Mouse (Mus musculus): ENCODE measurements around the gene Mtx1.
A peak's percentile ranks its signal among the peaks of the same experiment; 100 is the strongest.

Gene Mtx1

DNA sequence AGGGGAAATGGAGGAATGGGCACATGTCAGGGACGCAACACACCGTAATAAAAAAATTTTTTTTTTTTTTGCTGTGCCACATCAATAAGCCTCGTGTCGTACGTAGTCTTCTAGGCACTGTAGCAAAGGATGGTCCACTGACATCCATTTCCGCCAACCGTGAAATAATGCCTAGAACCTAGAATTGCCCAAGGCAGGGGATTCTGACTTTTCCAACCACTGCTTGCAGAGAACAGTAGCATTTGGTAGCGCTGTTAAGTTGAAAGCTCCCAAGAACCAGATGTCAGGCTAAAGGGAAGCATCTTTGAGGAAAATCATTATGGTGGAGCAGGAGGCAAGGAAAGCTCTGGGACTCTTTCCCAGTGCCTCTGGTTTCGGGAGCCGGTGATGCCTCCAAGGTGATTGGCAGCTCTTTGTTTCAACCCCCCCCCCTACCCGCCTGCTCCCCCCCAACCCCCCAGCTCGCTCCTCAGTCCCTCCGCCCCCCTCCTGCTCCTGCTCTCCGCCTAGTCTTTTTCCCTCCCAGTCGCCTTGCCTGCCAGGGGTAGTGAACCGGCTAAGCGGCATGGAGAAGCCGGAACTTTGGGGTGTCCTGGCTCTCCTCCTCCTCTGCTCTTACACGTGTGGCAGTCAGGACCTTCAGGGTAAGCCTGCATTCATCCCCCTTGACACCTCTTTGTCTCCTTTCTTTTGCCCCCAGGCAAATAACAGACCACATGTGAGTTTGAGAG is 12.0 kb downstream of the Mtx1 start, which contains the start of gene Thbs3:
Thbs3 (plus strand) TSS at position 500 of the 731 bp plus-strand sequence.
- no peak for DNase-seq (ENCODE audit: low spot score in 2 of 2)

DNA sequence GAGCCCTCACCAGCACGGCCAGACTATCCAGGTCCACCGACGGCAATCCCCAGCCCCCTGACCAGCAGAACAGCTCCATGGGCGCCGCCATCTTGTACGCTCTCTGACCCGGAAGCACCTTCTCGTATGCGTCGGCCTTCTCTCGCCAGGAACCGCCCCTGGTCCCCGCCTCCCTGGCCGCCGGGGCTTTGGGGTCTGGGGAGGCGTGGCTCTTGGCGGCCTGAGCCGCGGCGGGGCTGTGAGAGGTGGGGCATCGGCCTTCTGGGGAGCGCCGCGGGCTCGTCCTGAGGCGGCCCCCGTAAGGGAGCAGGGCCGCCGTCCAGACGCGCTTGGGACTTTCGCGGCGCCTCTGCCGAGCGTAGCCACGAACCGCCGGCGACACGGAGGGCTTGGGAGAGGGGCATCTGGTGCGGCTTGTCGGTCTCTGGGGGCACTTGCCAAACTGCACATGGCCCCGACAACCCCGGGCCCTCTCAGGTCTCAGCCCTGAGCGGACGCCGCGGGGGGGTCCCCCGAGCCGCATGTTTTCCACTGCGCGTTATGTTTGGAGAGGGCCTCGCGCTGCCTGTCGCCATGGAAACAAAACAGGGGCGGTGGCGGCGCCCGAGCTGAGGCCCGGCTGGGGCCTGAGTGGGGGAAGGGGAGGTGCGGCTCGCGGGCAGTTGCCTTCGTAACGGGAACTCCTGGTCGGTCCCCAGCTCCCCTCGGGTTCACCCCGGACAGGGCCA is 12.9 kb downstream of the Mtx1 start:
- peak; percentile 86 to 93 for DNase-seq (ENCODE audit: low spot score in 2 of 2)

DNA sequence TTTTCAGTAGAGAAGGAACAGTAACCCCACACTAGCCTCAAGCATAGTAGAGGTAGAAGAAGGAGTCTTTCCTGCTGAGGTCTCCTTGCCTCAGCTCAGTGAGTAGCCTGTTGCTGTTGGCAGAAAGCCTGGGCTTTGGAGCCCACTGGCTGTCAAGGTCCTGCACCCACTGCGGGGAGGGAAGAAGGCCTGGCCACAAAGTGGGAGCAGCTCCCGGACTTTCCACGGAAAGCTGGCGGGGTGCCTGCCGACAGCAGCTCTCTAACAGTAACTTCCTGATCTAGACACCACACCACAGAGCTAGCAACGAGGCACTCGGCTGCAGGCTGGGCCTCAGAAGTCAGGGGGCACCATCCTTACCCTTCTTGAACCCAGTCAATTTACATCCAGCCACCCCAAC is 16.2 kb downstream of the Mtx1 start:
- no peak for DNase-seq (ENCODE audit: low spot score in 2 of 2)

DNA sequence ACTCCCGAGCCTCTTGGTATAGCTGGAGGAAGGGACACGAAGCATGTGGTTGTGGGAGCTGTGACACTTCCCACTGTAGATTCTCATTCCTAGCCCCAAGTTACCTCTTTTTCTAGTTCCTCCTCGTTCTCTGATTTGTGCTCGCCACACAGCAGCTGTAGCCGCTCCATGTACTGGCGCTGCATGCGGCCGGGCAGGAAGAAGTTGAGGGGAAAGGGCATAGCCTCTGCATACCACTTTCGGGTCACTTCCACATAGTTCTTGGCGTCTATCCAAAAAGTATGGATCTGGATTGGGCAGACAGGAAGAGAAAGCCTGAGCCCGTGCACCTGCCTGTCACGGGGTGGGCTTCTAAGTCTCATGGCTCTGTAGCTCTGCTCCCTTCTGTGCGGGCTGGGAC is 16.7 kb downstream of the Mtx1 start:
- no peak for DNase-seq (ENCODE audit: low spot score in 2 of 2)

DNA sequence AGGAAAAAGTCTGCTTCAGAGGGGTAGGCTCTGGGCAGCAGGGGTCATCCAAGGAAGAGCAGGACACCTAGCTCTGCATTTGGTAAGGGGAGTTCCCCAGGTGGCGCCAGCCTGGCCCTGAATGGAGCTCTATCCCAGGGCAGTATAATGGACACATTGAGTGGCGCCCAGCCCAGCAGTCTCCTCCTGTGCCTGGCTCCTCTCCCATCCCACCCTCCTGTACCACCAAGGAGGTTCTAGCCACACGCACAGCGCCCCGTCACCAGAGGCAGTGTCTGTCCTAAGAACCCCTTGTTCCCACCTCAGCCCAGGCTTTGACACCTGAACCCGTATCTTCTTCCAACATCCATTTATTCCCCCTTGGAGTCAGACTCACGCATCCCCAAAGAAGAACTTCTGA is 17.2 kb downstream of the Mtx1 start:
- DNase-seq (ENCODE audit: low spot score in 2 of 2) = no peak

DNA sequence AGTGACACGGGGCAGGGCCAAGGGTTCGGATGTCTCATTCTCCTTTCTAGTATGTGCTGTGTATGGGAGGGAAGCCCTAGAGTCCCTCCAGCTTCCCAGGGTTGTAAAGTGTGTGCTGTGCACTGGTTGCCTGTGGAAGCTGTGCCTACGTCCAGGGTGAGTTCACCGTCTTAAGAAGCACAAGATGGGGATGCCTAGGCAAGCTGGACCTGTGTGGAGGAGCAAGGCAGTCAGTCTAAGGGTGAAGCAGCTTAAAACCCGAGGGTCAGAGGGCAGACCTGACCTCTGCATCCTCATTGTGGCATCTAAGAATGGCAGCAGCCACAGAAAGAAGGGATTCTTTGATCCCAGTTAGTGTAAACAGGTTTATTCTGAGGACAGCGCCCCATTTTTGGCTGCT is 18.2 kb downstream of the Mtx1 start:
- DNase-seq (ENCODE audit: low spot score in 2 of 2) = no peak

DNA sequence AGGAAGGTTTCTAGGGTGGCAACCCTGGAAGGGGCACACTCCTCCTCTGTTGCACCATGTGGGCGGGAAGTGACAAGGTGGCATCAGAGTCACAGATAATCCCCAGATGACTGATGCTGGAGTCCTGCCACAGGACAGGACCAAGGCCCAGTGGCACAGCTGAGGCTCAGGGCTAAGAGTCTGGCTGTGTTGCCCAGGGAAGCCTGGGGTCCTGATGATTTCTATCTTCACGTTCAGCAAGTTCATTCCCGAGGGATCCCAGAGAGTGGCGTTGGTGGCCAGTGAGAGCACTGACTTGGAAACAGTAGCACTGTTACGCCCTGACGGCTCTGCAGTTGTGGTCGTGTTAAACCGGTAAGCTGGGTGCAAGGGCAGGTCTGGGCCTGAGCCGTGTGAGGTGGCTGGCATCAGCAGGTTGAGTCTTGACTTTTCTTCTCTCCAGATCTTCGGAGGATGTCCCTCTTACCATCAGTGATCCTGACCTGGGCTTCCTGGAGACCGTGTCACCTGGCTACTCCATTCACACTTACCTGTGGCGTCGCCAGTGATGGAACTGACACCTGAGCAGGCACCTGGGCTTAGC is 18.7 kb downstream of the Mtx1 start:
- DNase-seq (ENCODE audit: low spot score in 2 of 2) = peak; percentile 56 to 73

DNA sequence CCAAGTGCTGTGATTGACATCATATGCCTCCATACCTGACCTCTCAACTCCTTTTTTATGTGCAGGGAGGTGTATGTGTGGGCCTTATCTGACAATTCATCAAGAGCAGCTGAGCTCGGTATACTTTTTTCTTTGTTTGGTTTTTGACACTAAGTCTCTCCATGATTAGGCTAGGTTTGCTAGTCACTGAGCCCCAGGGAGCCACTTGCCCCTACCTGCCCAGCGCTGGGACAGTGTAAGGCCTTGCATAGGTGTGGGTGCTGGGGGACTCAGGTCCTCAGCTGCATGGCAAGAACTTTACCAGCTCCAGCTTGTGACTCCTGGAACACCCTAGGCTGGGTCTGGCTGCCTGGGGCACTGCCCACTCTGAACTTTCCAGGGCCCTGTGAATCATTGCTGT is 20.2 kb downstream of the Mtx1 start:
- peak in 1 of 2 experiments; percentile 42 for DNase-seq (ENCODE audit: low spot score in 2 of 2)

DNA sequence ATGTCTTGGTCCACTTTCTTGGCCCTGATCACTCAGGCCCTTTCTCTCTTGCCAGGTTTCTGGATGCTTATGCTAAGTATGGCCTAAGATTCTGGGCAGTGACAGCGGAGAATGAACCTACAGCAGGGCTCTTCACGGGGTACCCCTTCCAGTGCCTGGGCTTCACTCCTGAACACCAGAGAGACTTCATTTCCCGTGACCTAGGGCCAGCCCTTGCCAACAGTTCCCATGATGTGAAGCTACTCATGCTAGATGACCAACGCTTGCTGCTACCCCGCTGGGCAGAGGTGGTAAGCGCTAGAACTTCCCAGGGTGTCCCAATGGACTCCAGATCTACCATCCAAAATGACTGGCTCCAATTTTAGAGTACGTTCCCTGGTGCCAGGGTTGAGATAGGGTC is 20.8 kb downstream of the Mtx1 start:
- DNase-seq (ENCODE audit: low spot score in 2 of 2) = no peak

DNA sequence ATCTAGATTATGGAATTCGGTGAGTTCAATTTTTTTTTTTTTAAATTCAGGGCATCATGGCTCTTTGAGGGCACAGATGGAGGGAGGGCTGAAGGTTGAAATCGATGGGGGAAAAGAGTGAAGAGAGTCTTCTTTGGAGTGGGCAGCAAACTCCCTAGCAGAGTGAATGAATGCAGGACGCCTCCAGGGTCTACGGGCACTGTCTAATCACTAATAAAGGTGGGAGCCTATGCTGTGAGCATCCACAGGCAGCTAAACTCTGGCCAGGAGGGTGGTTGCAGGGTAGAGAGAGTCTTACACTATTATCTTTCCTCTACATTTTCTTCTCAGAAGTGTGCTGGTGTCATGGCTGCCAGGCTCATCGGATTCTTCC is 23.8 kb downstream of the Mtx1 start:
- no peak for DNase-seq (ENCODE audit: low spot score in 2 of 2)

DNA sequence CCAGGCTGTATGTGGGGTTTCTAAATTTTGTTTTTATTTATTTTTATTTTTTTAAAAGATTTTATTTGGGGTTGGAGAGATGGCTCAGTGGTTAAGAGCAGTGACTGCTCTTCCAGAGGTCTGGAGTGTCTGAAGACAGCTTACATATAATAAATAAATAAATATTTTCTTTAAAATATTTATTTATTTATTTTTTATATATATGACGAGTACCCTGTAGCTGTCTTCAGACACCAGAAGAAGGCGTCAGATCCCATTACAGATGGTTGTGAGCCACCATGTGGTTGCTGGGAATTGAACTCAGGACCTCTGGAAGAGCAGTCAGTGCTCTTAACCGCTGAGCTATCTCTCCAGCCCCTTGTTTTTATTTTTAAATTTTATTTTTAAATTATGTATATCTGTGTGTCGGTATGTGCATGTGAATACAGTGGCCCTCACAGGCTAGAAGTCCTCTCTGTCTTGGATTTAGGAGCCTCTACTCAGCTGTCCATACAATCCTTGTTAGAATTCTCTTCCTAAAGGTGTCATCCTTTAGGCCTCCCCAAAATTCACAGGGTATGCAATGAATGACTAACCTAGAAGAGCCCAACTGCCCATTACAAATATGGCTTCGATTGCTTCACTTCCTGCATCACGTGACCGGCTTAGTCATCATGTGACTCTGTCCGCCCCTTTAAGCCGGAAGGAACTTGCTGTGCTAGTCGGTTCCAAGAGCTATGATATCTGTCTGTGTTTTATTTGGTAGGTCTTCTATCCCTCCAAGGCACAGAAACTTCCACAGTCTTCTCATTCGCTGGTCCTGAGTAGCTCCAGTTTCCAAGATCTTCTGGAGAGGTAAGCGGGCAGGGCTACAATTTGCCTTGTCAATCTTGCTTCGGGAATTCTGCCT is 24.4 kb downstream of the Mtx1 start, which contains the start of gene Gba:
Gba (plus strand) TSS at position 676 of the 889 bp plus-strand sequence.
- peak; percentile 80 to 83 for DNase-seq (ENCODE audit: low spot score in 2 of 2)

DNA sequence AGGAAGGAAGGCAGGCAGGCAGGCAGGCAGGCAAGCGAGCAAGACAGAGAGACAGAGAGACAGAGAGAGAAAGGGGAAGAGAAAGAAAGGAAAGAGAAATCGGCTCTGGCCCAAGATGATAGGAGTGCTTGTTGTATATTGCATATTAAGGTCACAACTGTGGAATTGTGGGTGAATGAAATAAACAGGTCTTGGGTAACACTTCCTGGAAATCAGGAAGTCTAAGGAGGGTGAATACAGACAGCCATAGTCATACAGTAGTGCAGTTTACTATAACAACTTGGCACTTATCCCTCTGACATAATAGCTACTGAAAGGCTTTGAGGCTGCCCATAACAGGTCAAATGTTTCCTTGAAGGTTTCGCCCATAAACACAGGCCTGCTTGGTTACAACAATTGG is 27.0 kb downstream of the Mtx1 start:
- DNase-seq (ENCODE audit: low spot score in 2 of 2) = no peak

DNA sequence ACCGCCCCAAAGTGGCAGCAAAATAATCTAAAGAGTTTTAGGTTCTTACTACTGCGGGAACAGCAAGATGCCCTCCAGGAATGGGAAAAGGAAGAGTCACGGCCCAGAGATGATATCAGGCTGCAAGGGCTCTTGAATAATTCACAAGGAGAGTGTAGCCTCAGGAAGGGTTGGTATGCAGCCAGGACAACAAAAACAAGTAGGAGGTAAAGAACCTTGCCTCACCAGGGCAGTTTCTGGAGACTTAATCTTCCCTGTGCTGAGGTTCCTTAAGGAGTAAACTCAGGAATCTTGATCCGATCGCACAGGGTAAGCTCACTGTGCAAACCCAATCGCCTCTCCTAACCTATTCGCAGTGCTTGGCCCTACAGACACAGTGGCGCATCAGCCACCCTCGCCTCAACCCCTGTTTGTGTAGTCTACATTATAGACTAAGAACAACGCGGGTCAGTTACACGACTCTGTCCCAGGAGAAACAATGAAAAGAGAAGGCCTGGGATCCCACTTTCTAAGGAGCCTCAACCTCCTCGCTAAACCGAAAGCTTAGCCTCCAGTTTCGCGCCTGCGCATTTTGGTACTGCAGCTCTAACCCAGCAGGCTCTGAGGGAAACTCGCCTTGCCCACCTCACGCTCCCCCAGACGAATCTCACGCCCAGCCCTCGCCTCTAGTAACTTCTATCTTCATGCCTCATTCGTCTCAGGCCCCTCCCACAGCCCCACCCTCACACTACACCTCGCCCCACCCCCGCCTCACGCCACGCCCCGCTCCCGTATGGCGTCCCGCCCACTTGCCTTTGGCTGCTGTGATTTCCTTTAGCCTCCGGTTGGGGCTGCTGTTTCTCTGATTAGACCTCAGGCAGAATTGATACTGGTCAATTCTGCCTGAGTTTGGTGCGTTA is 30.7 kb downstream of the Mtx1 start:
- DNase-seq (ENCODE audit: low spot score in 2 of 2) = peak; percentile 75 to 87

DNA sequence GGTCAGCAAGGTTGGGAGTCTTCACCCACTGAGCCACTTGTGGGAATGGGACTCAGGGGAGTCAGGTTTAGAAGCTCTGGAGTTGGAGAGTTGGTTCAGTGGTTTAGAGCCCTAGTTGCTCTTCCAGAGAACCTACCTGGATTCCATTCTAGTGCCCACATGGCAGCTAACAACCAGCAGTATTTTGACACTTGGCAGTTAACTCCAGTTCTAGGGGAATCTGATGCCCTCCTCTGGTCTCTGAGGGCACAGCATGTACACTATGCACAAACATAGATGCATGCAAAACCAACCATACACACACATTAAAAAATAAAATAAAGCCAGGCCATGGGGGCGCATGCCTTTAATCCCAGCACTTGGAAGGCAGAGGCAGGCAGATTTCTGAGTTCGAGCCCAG is 33.0 kb downstream of the Mtx1 start:
- no peak for DNase-seq (ENCODE audit: low spot score in 2 of 2)

DNA sequence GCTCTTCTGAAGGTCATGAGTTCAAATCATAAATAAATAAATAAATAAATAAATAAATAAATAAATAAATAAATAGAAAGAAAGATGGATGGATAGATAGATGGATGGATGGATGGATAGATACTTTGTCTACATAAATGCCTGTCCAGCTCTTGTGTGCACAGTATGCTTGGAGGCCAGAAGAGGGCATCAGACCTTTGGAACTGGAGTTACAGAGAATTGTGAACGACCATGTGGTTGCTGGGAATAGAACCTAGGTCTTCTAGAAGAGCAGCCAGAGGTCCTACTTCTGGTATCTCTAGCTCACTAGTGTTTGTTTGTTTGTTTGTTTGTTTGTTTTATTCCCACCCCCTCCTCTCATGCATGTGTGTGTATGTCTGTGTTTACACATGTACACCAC is 33.5 kb downstream of the Mtx1 start:
- DNase-seq (ENCODE audit: low spot score in 2 of 2) = no peak

DNA sequence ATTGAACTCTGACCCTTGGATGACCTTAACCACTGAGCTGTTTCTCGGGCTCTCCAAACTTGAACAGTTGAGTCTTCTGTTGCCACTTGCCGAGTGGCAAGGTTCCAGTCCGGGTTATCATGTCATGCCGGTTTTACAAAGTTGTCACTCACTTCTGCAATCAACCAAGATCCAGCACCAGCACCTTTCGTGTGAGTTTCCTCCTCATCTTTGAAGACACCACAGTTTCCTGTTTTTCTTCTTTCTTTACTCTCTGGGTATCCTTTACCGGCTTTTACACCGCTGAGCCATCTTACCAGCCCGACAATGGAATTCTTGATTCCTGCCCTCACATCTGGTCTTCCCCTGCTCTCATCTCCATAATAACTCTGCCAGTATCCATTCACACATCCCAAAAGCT is 36.5 kb downstream of the Mtx1 start:
- no peak for DNase-seq (ENCODE audit: low spot score in 2 of 2)

DNA sequence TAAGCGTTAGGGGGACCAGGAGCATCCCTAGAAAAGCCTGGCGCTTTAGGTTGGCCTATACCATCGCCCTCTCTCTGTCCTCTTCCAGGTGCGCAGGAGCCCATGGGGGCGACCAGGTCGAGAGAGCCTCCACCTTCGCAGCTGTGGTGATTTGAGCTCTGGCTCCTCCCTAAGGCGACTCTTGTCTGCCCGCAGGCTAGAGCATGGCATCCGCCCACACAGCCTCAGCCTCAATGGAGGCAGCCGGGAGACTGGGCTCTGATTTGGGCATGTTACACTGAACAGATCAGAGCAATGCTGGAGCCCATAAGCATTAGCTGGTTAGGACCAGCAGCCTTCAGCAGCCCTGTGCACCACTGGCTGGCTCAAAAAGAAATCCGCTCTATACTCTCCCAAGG is 38.4 kb downstream of the Mtx1 start:
- no peak for DNase-seq (ENCODE audit: low spot score in 2 of 2)

DNA sequence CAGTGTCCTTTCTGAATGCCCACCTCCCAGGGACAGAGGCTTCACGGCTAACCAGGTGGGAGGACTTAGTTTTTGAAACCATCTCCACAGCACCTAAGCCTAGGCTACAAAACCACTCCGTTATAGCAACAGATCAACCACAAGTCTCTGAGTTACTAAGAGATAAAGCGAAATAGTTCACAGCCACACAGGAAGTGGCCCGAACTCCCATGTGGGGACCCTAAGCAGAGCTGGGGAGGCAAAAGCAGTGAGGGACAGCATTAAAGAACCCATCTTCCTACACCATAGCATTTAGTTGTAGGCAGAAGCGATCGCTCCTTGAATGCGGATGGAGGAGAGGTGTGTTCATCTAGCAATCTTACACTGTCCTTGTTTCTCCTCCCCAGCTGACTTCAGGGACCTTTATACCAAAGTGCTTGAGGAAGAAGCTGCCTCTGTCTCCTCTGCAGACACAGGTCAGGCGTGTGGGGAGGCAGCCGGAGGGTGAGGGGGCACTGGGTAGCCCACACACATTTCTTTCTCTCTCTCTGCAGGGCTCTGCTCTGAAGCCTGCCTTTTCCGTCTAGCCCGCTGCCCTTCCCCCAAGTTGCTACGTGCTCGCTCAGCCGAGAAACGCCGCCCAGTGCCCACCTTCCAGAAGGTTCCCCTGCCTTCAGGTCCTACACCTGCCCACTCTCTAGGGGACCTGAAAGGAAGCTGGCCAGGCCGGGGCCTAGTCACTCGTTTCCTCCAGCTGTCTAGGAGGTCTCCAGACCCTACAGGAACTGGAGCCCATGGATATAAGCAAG is 39.0 kb downstream of the Mtx1 start:
- no peak for DNase-seq (ENCODE audit: low spot score in 2 of 2)

DNA sequence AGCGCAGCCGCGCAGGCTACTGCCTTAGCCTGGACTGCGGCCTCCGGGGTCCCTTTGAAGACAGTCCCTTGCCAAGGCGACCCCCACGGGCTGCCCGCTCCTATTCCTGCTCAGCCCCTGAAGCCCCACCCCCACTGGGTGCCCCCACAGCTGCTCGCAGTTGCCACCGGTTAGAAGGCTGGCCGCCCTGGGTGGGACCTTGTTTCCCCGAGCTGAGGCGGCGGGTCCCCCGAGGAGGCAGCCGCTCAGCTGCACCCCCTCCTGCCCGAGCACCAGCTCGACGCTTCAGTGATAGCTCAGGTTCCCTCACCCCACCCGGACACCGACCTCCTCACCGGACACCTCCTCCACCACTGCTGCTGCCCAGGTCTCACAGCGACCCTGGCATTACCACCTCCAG is 39.7 kb downstream of the Mtx1 start:
- no peak for DNase-seq (ENCODE audit: low spot score in 2 of 2)

DNA sequence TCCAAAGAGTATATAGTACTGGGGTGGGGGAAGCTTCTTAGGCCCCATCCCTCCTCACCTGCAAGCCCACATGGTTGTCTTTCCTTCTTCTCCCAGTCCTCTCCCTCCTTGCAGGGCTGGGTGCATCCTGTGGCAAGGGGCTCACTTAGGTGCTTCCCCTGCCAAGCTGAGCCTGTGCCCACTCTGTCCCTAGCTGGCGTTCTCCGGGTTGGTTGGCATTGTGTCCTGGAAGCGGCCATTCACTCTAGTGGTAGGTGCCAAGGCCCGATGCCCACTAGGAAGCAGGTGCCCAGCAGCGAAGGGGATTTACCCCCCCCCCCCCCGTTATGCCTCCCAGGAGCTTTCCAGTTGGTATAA is 43.0 kb downstream of the Mtx1 start:
- DNase-seq (ENCODE audit: low spot score in 2 of 2) = no peak

Measured in urinary bladder, postnatal 36 days (tissue).